9 mouse cellular contexts compared by ENCODE assay signal in the genomic region with DNA sequence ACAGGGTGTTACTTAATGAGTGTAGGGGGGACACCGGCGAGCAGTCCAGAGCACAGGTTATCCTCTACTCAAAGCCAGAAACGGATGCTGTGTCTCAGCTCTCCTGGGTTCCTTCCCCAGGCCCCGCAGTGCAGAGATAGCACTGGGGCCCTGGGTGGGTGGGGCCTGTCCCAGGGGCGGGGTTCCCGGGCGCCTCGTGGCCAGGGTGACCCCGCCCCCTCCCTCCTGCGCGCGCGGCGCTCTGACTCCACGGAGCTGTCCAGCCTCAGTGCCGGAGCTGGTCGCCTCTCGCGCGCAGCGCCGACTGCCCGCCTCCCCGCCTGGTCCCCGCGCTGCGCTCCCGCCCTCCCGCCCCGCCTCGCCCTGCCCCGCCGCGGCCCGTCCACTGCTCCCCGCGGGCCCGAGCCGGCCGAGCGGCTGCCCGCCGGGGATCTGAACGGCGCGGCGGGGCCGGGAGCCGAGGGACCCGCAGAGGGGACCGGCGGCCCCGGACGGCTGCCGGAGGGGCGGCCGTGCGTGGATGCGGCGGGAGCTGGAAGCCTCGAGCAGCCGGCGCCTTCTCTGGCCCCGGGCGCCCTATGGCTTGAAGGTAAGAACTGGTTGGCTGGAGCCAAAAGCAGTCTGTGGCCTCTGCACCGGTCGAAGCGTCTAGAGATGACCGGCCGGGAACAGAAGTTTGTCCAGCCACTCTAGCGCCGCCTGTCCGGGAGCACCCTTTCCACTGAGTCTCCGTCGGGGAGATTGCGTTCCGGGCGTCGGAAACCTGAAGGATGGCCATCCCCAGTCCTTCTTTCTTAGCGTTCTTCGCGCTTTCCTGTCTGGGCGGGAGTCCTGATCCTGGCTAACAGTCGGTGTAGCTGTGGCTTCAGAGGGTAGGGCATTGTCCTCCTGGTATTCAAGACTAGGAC. TPM values are rescaled to one million over a fixed set of nuclear protein-coding genes. Genes with fewer than 3 reads are reported as not detected.
A peak's percentile ranks its signal among the peaks of the same experiment; 100 is the strongest.
DNase-seq lines count a peak whose midpoint lies in the region; ATAC-seq and TF ChIP-seq lines count a peak whose summit lies in the region.
"Had no signal": no experiment of that assay in that cellular context is flagged by ENCODE, and none has a peak within 500 bp of the region (broad histone marks: within the 10 kb centered on the region; RNA-seq: fewer than 3 reads in every experiment).

Drd2 (plus strand) TSS at position 492 of the 908 bp plus-strand sequence.

- no peaks in the 10 kb centered on the region for H3K9me3 ChIP-seq in ES-E14 (ENCODE audit: control insufficient read depth, insufficient read depth, low read depth, low read length)
- H3K9me3 ChIP-seq in hindbrain, embryonic 12.5 days (replicated peaks), result no peaks in the 10 kb centered on the region
- H3K9me3 ChIP-seq in liver, postnatal 0 days (ENCODE audit: low read length), result no peaks in the 10 kb centered on the region

- peak within 1 kb of the TSS; percentile 65 for H3K4me3 ChIP-seq in ES-E14 (ENCODE audit: insufficient read depth in 1 of 2, low read depth in 1 of 2, low read length in 2 of 2, poor library complexity in 1 of 2, severe bottlenecking in 1 of 2)
- H3K4me3 ChIP-seq in hindbrain, embryonic 12.5 days, result peak within 1 kb of the TSS; percentile 59
- no peak within 1 kb of the TSS for H3K4me3 ChIP-seq in liver, postnatal 0 days (ENCODE audit: low read depth, low read length)
- H3K4me3 ChIP-seq: erythroblast, embryonic 14.5 days had no signal

- peaks cover 46% of the 10 kb centered on the region for H3K27me3 ChIP-seq in hindbrain, embryonic 12.5 days
- H3K27me3 ChIP-seq in liver, postnatal 0 days (ENCODE audit: insufficient read depth, low read length), result peaks cover 28% of the 10 kb centered on the region

- TF ChIP-seq EP300 in liver, postnatal 0 days (IDR thresholded peaks at IDR 0.05; ENCODE audit: low read depth), result no peak

- H3K9ac ChIP-seq in ES-E14 (ENCODE audit: insufficient read depth, low read depth, low read length, poor library complexity, severe bottlenecking), result peak within 1 kb of the TSS; percentile 18; the same call in 1 of the 2 replicates
- peak within 1 kb of the TSS; percentile 69 for H3K9ac ChIP-seq in hindbrain, embryonic 12.5 days
- H3K9ac ChIP-seq in liver, postnatal 0 days (replicated peaks), result no peak within 1 kb of the TSS

- peak within 1 kb of the TSS; percentile 96 for H3K4me2 ChIP-seq in hindbrain, embryonic 12.5 days (replicated peaks)
- H3K4me2 ChIP-seq in liver, postnatal 0 days (ENCODE audit: low read depth, low read length), result no peak within 1 kb of the TSS

- peak; percentile 88 for ATAC-seq in hindbrain, embryonic 12.5 days (ENCODE audit: low FRiP score)
- peak; percentile 38; the same call in 1 of the 2 replicates for ATAC-seq in liver, postnatal 0 days
- no peak for ATAC-seq in frontal cortex, adult (ENCODE audit: low TSS enrichment)

- DNase-seq in ES-E14 (ENCODE audit: low read depth, low spot score), result peak; percentile 63
- DNase-seq in adrenal gland, adult 18-20 months (ENCODE audit: low spot score in 2 of 2), result peak; percentile 25 to 36
- DNase-seq in embryo, embryonic 11.5 days (ENCODE audit: low read depth, low spot score), result peak; percentile 57
- DNase-seq in liver, postnatal 0 days, result peak; percentile 45
- peak; percentile 62 for DNase-seq in ovary, postnatal 36 days (ENCODE audit: low spot score)
- DNase-seq in layer of hippocampus, postnatal 25 days (ENCODE audit: extremely low spot score in 1 of 2, low spot score in 1 of 2), result no peak

- H3K27ac ChIP-seq in ES-E14 (ENCODE audit: insufficient read depth, low read depth, low read length, poor library complexity, severe bottlenecking), result no peak within 1 kb of the TSS; the same call in 1 of the 2 replicates
- H3K27ac ChIP-seq in hindbrain, embryonic 12.5 days, result no peak within 1 kb of the TSS
- H3K27ac ChIP-seq in liver, postnatal 0 days (ENCODE audit: low read depth), result no peak within 1 kb of the TSS

- no peaks in the 10 kb centered on the region for H3K4me1 ChIP-seq in ES-E14 (ENCODE audit: control insufficient read depth in 2 of 2, insufficient read depth in 2 of 2, low read length in 2 of 2, poor library complexity in 1 of 2)
- peaks cover 16% of the 10 kb centered on the region for H3K4me1 ChIP-seq in hindbrain, embryonic 12.5 days
- H3K4me1 ChIP-seq in liver, postnatal 0 days (ENCODE audit: insufficient read depth), result no peaks in the 10 kb centered on the region

- H3K36me3 ChIP-seq in ES-E14 (ENCODE audit: control insufficient read depth, insufficient read depth, low read length, poor library complexity, severe bottlenecking), result no peaks in the 10 kb centered on the region
- H3K36me3 ChIP-seq in hindbrain, embryonic 12.5 days, result no peaks in the 10 kb centered on the region
- no peaks in the 10 kb centered on the region for H3K36me3 ChIP-seq in liver, postnatal 0 days (replicated peaks; ENCODE audit: insufficient read depth, low read length)

- under 1% methylated on average over 77 of the region's 84 CpGs for WGBS in hindbrain, embryonic 12.5 days
- 3% methylated on average over 70 of the region's 84 CpGs for WGBS in liver, postnatal 0 days (ENCODE audit: insufficient replicate concordance)

- TF ChIP-seq CTCF in liver, postnatal 0 days (IDR thresholded peaks at IDR 0.05; ENCODE audit: low read depth), result no peak

- in situ Hi-C loops in ES-E14 (cut with MboI; ENCODE audit: low sequenced_read_pairs in 2 of 2, unreplicated experiment in 2 of 2), result no loop called here

TF ChIP-seq in ES-E14, 5 proteins besides CTCF, POLR2A, EP300 and RAD21:
- TF ChIP-seq MAFK (IDR thresholded peaks at IDR 0.05; ENCODE audit: insufficient read depth, low read depth, low read length) (no peak), ZC3H11A (IDR thresholded peaks at IDR 0.05; ENCODE audit: borderline replicate concordance, low read depth, low read length) (no peak), ZNF384 (IDR thresholded peaks at IDR 0.05; ENCODE audit: low read depth, low read length) (no peak)
TF ChIP-seq in ES-E14: peak in this region for 0.

RNA-seq across cellular contexts. Expression of gene Drd2, which starts in this region (rescaled TPM):
- total RNA-seq in ES-E14 (2012; rRNA removed), result 0.11 TPM in 1 of 2 replicates, not detected in the other
- 1 to 10 TPM; 2.0 to 2.4 TPM for total RNA-seq in adrenal gland, adult 18-20 months (2021)
- 1.3 and 1.4 TPM in 2 replicates for polyA plus RNA-seq in hindbrain, embryonic 12.5 days (2016; fragmentation: Nextera tagmentation; extraction: Ambion mirVana)
- not detected in 2 replicates for polyA plus RNA-seq in liver, postnatal 0 days (2015; fragmentation: Nextera tagmentation; extraction: Ambion mirVana)
- total RNA-seq in layer of hippocampus, postnatal 25 days (2021), result 1 to 10 TPM; 3.7 TPM
- polyA plus RNA-seq: erythroblast, embryonic 14.5 days had no signal

Comparison
In these comparisons a context has a peak if more than half of its experiments do, and no peak if none do; other contexts are left out.
1. Peak in DNase-seq, H3K4me3 ChIP-seq and H3K9ac ChIP-seq in ES-E14; RNA of the gene not detected or under 1 TPM.
2. Peak in DNase-seq and ATAC-seq in liver, postnatal 0 days; RNA of the gene not detected or under 1 TPM.
3. DNase-seq: peak in adrenal gland, adult 18-20 months (2 of 2), embryo, embryonic 11.5 days (single experiment) and ovary, postnatal 36 days (single experiment); none in layer of hippocampus, postnatal 25 days (0 of 2).